Mouse (Mus musculus) brain, embryonic 14.5 days (tissue): ENCODE measurements around the gene Selenom.

Source experiments
- CTCF ChIP-seq: fragments of 200-500 bp; IDR thresholded peaks from 2 replicates; pipeline ENCODE4 v1.5.1; 2012; ENCODE audit warnings: inconsistent platforms, mild to moderate bottlenecking, moderate library complexity, borderline replicate concordance; ENCODE audit not compliant: insufficient read depth, insufficient read length; ENCODE audit errors: extremely low read depth
- POLR2A ChIP-seq: fragments of 200-500 bp; IDR thresholded peaks from 2 replicates; pipeline ENCODE4 v1.6.1; 2012; ENCODE audit warnings: mild to moderate bottlenecking, inconsistent platforms, borderline replicate concordance; ENCODE audit not compliant: poor library complexity, insufficient read depth, insufficient read length, severe bottlenecking; ENCODE audit errors: extremely low read depth

- TF ChIP-seq POLR2A (no peak), CTCF (no peak)
Measured at GRCm38 (mm10) chr11:3547047-3547446, 32.6 kb downstream of the Selenom start.
